Mouse (Mus musculus) thymus, postnatal 0 days (tissue): ENCODE measurements around the gene Plpp3. TPM values are rescaled to one million over a fixed set of nuclear protein-coding genes. Genes with fewer than 3 reads are reported as not detected.

Experiments
- DNase-seq: peaks from one replicate; pipeline ENCODE4 v3.0.0-alpha.2; 2015; ENCODE audit warnings: low spot score
- polyA plus RNA-seq: library from polyadenylated mRNA; unstranded; fragments of >200 nt; fragmentation: Nextera tagmentation; extraction: Ambion mirVana; gene quantifications from 2 replicates; pipeline ENCODE4 v1.2.1, GENCODE M21; 2015

The Plpp3 gene
- polyA plus RNA-seq = 22.5 and 22.7 TPM in 2 replicates

GRCm38 (mm10) chr4:105157276-105158168, at the start of gene Plpp3:
Gene Plpp3 (plus strand): TSS chr4:105157347.
- peak; percentile 26 for DNase-seq

- no peak for DNase-seq
Measured at GRCm38 (mm10) chr4:105107943-105108640, 49.1 kb upstream of the Plpp3 start.

- DNase-seq = no peak
Measured at GRCm38 (mm10) chr4:105108641-105109198, 48.4 kb upstream of the Plpp3 start.

GRCm38 (mm10) chr4:105109199-105109989, 47.8 kb upstream of the Plpp3 start, which contains the start of gene Prkaa2:
Gene Prkaa2 (minus strand): TSS chr4:105109890.
- DNase-seq = peak; percentile 34

- peak; percentile 9 for DNase-seq
Measured at GRCm38 (mm10) chr4:105109990-105110683, 47.0 kb upstream of the Plpp3 start.

- DNase-seq = no peak
Measured at GRCm38 (mm10) chr4:105110684-105111035, 46.5 kb upstream of the Plpp3 start.

- no peak for DNase-seq
Measured at GRCm38 (mm10) chr4:105111770-105112169, 45.4 kb upstream of the Plpp3 start.

- DNase-seq = no peak
Measured at GRCm38 (mm10) chr4:105113042-105113441, 44.1 kb upstream of the Plpp3 start.

GRCm38 (mm10) chr4:105113468-105113867, 43.7 kb upstream of the Plpp3 start:
- no peak for DNase-seq

- no peak for DNase-seq
Measured at GRCm38 (mm10) chr4:105121081-105121480, 36.1 kb upstream of the Plpp3 start.

- DNase-seq = peak; percentile 15
Measured at GRCm38 (mm10) chr4:105122429-105122828, 34.7 kb upstream of the Plpp3 start.

- no peak for DNase-seq
Measured at GRCm38 (mm10) chr4:105129212-105129611, 27.9 kb upstream of the Plpp3 start.

GRCm38 (mm10) chr4:105131756-105132314, 25.3 kb upstream of the Plpp3 start:
- DNase-seq = peak; percentile 69

GRCm38 (mm10) chr4:105133350-105134050, 23.6 kb upstream of the Plpp3 start:
- DNase-seq = no peak

GRCm38 (mm10) chr4:105149492-105149891, 7.7 kb upstream of the Plpp3 start:
- no peak for DNase-seq

GRCm38 (mm10) chr4:105151911-105152690, 5.0 kb upstream of the Plpp3 start:
- peak; percentile 66 for DNase-seq

GRCm38 (mm10) chr4:105153227-105153626, 3.9 kb upstream of the Plpp3 start:
- no peak for DNase-seq

- no peak for DNase-seq
Measured at GRCm38 (mm10) chr4:105156281-105156680, 866 bp upstream of the Plpp3 start.

GRCm38 (mm10) chr4:105156955-105157275, 232 bp upstream of the Plpp3 start:
- DNase-seq = no peak
